ENCODE assay signal across 8 mouse cellular contexts in genomic region chr7:81454331-81455039, GRCm38 (mm10). TPM values are rescaled to one million over a fixed set of nuclear protein-coding genes. Genes with fewer than 3 reads are reported as not detected.
A peak's percentile ranks its signal among the peaks of the same experiment; 100 is the strongest.
DNase-seq lines count a peak whose midpoint lies in the region; ATAC-seq and TF ChIP-seq lines count a peak whose summit lies in the region.

No protein-coding gene starts in this region.

- H3K4me2 ChIP-seq in limb, embryonic 13.5 days (replicated peaks) = peak overlapping the region; percentile 79
- H3K4me2 ChIP-seq in midbrain, embryonic 13.5 days (replicated peaks) = peak overlapping the region; percentile 92

- no peaks in the 10 kb centered on the region for H3K36me3 ChIP-seq in heart, adult 2 months (ENCODE audit: control insufficient read depth, insufficient read depth, low read length)
- H3K36me3 ChIP-seq in limb, embryonic 13.5 days = no peaks in the 10 kb centered on the region
- H3K36me3 ChIP-seq in midbrain, embryonic 13.5 days = no peaks in the 10 kb centered on the region
- H3K36me3 ChIP-seq in testis, adult 2 months (ENCODE audit: control insufficient read depth, insufficient read depth, low read length) = no peaks in the 10 kb centered on the region

- no peaks in the 10 kb centered on the region for H3K9me3 ChIP-seq in limb, embryonic 13.5 days
- no peaks in the 10 kb centered on the region for H3K9me3 ChIP-seq in midbrain, embryonic 13.5 days

- H3K4me1 ChIP-seq in heart, adult 2 months (ENCODE audit: control insufficient read depth, insufficient read depth, low read length) = no peaks in the 10 kb centered on the region
- H3K4me1 ChIP-seq in limb, embryonic 13.5 days = peaks cover 26% of the 10 kb centered on the region
- peaks cover 27% of the 10 kb centered on the region for H3K4me1 ChIP-seq in midbrain, embryonic 13.5 days (replicated peaks)
- H3K4me1 ChIP-seq in testis, adult 2 months (ENCODE audit: control insufficient read depth, insufficient read depth, low read length) = peaks cover 19% of the 10 kb centered on the region

- H3K27ac ChIP-seq in heart, adult 2 months = peak overlapping the region; percentile 67
- no peak overlapping the region for H3K27ac ChIP-seq in limb, embryonic 13.5 days
- no peak overlapping the region for H3K27ac ChIP-seq in midbrain, embryonic 13.5 days
- H3K27ac ChIP-seq in testis, adult 2 months (ENCODE audit: control insufficient read depth, insufficient read depth, low read depth, low read length) = peak overlapping the region; percentile 71

- intact Hi-C loops in heart, adult 2 months (cut with DNase I) = loop anchor here (5.0 kb wide), 1 partner anchor 118 kb away; the partner anchor contains the start of gene Whamm

- TF ChIP-seq POLR2A in heart, adult 2 months (IDR thresholded peaks at IDR 0.05; ENCODE audit: insufficient read depth, low read depth, low read length) = no peak
- no peak for TF ChIP-seq POLR2A in testis, adult 2 months (IDR thresholded peaks at IDR 0.05; ENCODE audit: control insufficient read depth, low read depth, low read length)

- H3K27me3 ChIP-seq in heart, adult 2 months (ENCODE audit: control insufficient read depth, insufficient read depth, low read length) = peaks cover 11% of the 10 kb centered on the region
- peaks cover 92% of the 10 kb centered on the region for H3K27me3 ChIP-seq in limb, embryonic 13.5 days
- H3K27me3 ChIP-seq in midbrain, embryonic 13.5 days = peaks cover 79% of the 10 kb centered on the region
- H3K27me3 ChIP-seq in testis, adult 2 months (ENCODE audit: control insufficient read depth, insufficient read depth, low read length) = no peaks in the 10 kb centered on the region

- peak overlapping the region; percentile 65 for H3K9ac ChIP-seq in heart, adult 2 months (ENCODE audit: low read depth, low read length)
- H3K9ac ChIP-seq in limb, embryonic 13.5 days = peak overlapping the region; percentile 35
- peak overlapping the region; percentile 54 for H3K9ac ChIP-seq in midbrain, embryonic 13.5 days (replicated peaks)

- TF ChIP-seq EP300 in heart, adult 2 months (IDR thresholded peaks at IDR 0.05; ENCODE audit: insufficient read depth, low read depth, low read length) = no peak

- no peak for TF ChIP-seq CTCF in heart, adult 2 months (IDR thresholded peaks at IDR 0.05)
- TF ChIP-seq CTCF in testis, adult 2 months (IDR thresholded peaks at IDR 0.05; ENCODE audit: control insufficient read depth, insufficient read depth, insufficient replicate concordance, low read depth, low read length) = no peak

- ATAC-seq in limb, embryonic 13.5 days (ENCODE audit: low FRiP score, low read depth) = peak; percentile 66; the same call in 1 of the 2 replicates
- ATAC-seq in midbrain, embryonic 13.5 days = peak; percentile 67

- peak overlapping the region; percentile 53 for H3K4me3 ChIP-seq in heart, adult 2 months
- peak overlapping the region; percentile 55 for H3K4me3 ChIP-seq in limb, embryonic 13.5 days
- H3K4me3 ChIP-seq in midbrain, embryonic 13.5 days (replicated peaks) = peak overlapping the region; percentile 54
- H3K4me3 ChIP-seq in testis, adult 2 months (ENCODE audit: control insufficient read depth, low read depth, low read length) = peak overlapping the region; percentile 81

- 1% methylated on average over 86 of the region's 87 CpGs for WGBS in heart, adult 2 months
- 2% methylated on average over 53 of the region's 87 CpGs for WGBS in limb, embryonic 13.5 days
- WGBS in midbrain, embryonic 13.5 days = 1% methylated on average over 80 of the region's 87 CpGs

- H3K79me2 ChIP-seq in heart, adult 2 months (replicated peaks; ENCODE audit: control insufficient read depth, insufficient read depth, low read length) = no peaks in the 10 kb centered on the region

- peak; percentile 46 for DNase-seq in embryo, embryonic 10.5 days (ENCODE audit: low spot score)
- no peak for DNase-seq in embryo, embryonic 10 days (ENCODE audit: low spot score)
- peak; percentile 38 for DNase-seq in embryo, embryonic 9.5 days (ENCODE audit: extremely low spot score)
- peak; percentile 70 to 75 for DNase-seq in heart, adult 2 months
- DNase-seq in kidney, adult 11 months = peak; percentile 50

RNA-seq across cellular contexts. Expression of gene Cpeb1, which starts 0.8 kb away (rescaled TPM):
- total RNA-seq in heart, adult 2 months (2021) = 10 to 100 TPM; 13.0 to 13.6 TPM
- polyA plus RNA-seq in heart, adult 2 months (2012; rRNA removed) = 26.1 and 34.7 TPM in 2 replicates
- polyA plus RNA-seq in limb, embryonic 13.5 days (2015; fragmentation: Nextera tagmentation; extraction: Ambion mirVana) = 0.26 and 0.51 TPM in 2 replicates
- polyA plus RNA-seq in midbrain, embryonic 13.5 days (2015; fragmentation: Nextera tagmentation; extraction: Ambion mirVana) = 2.6 and 3.2 TPM in 2 replicates
- polyA plus RNA-seq in testis, adult 2 months (2012; rRNA removed) = 9.2 and 12.0 TPM in 2 replicates

RNA-seq across cellular contexts. Expression of gene Ap3b2, which starts 39.2 kb away (rescaled TPM):
- total RNA-seq in heart, adult 2 months (2021) = under 1 TPM in 1 of 2 experiments, not detected in 1; 0.34 TPM
- polyA plus RNA-seq in heart, adult 2 months (2012; rRNA removed) = 0.12 and 0.41 TPM in 2 replicates
- 0.11 and 0.52 TPM in 2 replicates for polyA plus RNA-seq in limb, embryonic 13.5 days (2015; fragmentation: Nextera tagmentation; extraction: Ambion mirVana)
- polyA plus RNA-seq in midbrain, embryonic 13.5 days (2015; fragmentation: Nextera tagmentation; extraction: Ambion mirVana) = 110 and 117 TPM in 2 replicates
- polyA plus RNA-seq in testis, adult 2 months (2012; rRNA removed) = 0.22 and 0.40 TPM in 2 replicates

RNA-seq across cellular contexts. Expression of gene BC048679, which starts 43.6 kb away (rescaled TPM):
- total RNA-seq in heart, adult 2 months (2021) = not detected
- polyA plus RNA-seq in heart, adult 2 months (2012; rRNA removed) = not detected in 2 replicates
- not detected in 2 replicates for polyA plus RNA-seq in limb, embryonic 13.5 days (2015; fragmentation: Nextera tagmentation; extraction: Ambion mirVana)
- polyA plus RNA-seq in midbrain, embryonic 13.5 days (2015; fragmentation: Nextera tagmentation; extraction: Ambion mirVana) = not detected in 2 replicates
- 0.77 and 13.1 TPM in 2 replicates for polyA plus RNA-seq in testis, adult 2 months (2012; rRNA removed)

Comparison
In these comparisons a context has a peak if more than half of its experiments do, and no peak if none do; other contexts are left out.
1. H3K27ac ChIP-seq: peak in heart, adult 2 months (single experiment) and testis, adult 2 months (single experiment); none in limb, embryonic 13.5 days (single experiment) and midbrain, embryonic 13.5 days (single experiment).
2. RNA of gene Ap3b2, which starts 39.2 kb away (polyA plus RNA-seq): 110 to 117 TPM in midbrain, embryonic 13.5 days; 0.22 to 0.40 TPM in testis, adult 2 months, 0.12 to 0.41 TPM in heart, adult 2 months and 0.11 to 0.52 TPM in limb, embryonic 13.5 days; every median in the first group is over 10 times any median in the second.
3. Peak in every context shown above with its lines, with median percentiles within 50 percentile points of each other: H3K4me3 ChIP-seq and H3K9ac ChIP-seq.